Mouse (Mus musculus): ENCODE measurements around the gene Scfd2.

DNA sequence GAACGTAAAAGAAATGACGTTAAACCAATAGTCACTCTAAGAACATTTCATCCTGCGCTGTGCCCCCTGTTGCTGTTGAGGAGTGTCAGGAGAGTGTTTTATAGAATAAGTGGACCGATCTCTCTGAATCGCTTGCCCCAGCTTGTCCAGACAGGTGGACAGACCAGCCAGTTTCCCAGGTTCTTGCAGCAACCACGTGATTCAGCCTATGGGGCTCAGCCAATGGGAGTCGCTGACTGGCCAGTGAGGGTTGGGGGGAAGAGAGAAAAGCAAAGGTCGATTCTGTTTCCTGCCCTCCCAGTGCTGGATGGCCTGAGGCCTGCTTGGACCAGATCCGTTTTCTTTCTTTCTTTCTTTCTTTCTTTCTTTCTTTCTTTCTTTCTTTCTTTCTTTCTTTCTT, 359.8 kb downstream of the Scfd2 start:
- no peak for TF ChIP-seq CTCF (IDR thresholded peaks at IDR 0.05; ENCODE audit: low read depth)
- TF ChIP-seq EP300 (IDR thresholded peaks at IDR 0.05; ENCODE audit: low read depth): no peak
